Mouse (Mus musculus) bone marrow macrophage, adult 2 months (primary cell): ENCODE measurements around the gene Spata9.

Experiments
- CTCF ChIP-seq: IDR thresholded peaks from 2 replicates; pipeline ENCODE4 v1.5.1; 2012; ENCODE audit warnings: low read depth, mild to moderate bottlenecking, low read length, moderate library complexity
- POLR2A ChIP-seq: IDR thresholded peaks from 2 replicates; pipeline ENCODE4 v1.6.1; 2012; ENCODE audit warnings: mild to moderate bottlenecking, low read depth, low read length, borderline replicate concordance

GRCm38 (mm10) chr13:76042455-76042854 lies 75.5 kb downstream of the Spata9 start:
- no peak for TF ChIP-seq CTCF
- TF ChIP-seq POLR2A: no peak
